Mouse (Mus musculus) liver, embryonic 16.5 days (tissue): ENCODE results near the gene Rbm43. TPM values are rescaled to one million over a fixed set of nuclear protein-coding genes. Genes with fewer than 3 reads are reported as not detected.

ENCODE experiments used
- ATAC-seq: fragments of 200-750 bp; cut with Nextera tagmentation; 2 replicates; pipeline ENCODE4 v1.8.0; 2017; ENCODE audit warnings: low read depth, mild to moderate bottlenecking, moderate number of reproducible peaks, moderate library complexity
- H3K27ac ChIP-seq: fragments of 300-500 bp; sonication (generic); 2 replicates; pipeline ENCODE4 v1.5.1; 2014; ENCODE audit warnings: mild to moderate bottlenecking, low read length
- H3K27me3 ChIP-seq: fragments of 300-500 bp; sonication (generic); 2 replicates; pipeline ENCODE4 v1.6.1; 2014; ENCODE audit warnings: low read depth, low read length, mixed read lengths; ENCODE audit not compliant: control insufficient read depth, insufficient read depth
- H3K36me3 ChIP-seq: fragments of 300-500 bp; sonication (generic); 2 replicates; pipeline ENCODE4 v1.6.1; 2014; ENCODE audit warnings: mild to moderate bottlenecking; ENCODE audit not compliant: control insufficient read depth, insufficient read depth
- H3K4me1 ChIP-seq: fragments of 300-500 bp; sonication (generic); 2 replicates; pipeline ENCODE4 v1.6.1; 2014; ENCODE audit warnings: low read depth, low read length, mixed read lengths; ENCODE audit not compliant: control insufficient read depth
- H3K4me2 ChIP-seq: fragments of 300-500 bp; sonication (generic); 2 replicates; pipeline ENCODE4 v1.6.1; 2014; ENCODE audit warnings: low read depth, low read length, mixed read lengths
- H3K4me3 ChIP-seq: fragments of 300-500 bp; sonication (generic); 2 replicates; pipeline ENCODE4 v1.5.1; 2014; ENCODE audit warnings: low read depth, mild to moderate bottlenecking, low read length
- H3K9ac ChIP-seq: fragments of 300-500 bp; sonication (generic); 2 replicates; pipeline ENCODE4 v1.6.1; 2014; ENCODE audit warnings: low read depth, low read length
- H3K9me3 ChIP-seq: fragments of 300-500 bp; sonication (generic); replicated peaks from 2 replicates; pipeline ENCODE4 v1.6.1; 2016; ENCODE audit warnings: low read length; ENCODE audit not compliant: control insufficient read depth
- WGBS: fragments of 180-500 bp; shearing (Covaris S2); extraction: QIAGEN DNeasy Blood & Tissue Kit; methylation state at CpG from one replicate; pipeline ENCODE4 v1.1.7; 2014; ENCODE audit not compliant: insufficient replicate concordance; 5-methylcytosine and 5-hydroxymethylcytosine counted together
- polyA plus RNA-seq: library from polyadenylated mRNA; unstranded; fragments of >200 nt; fragmentation: Nextera tagmentation; extraction: Ambion mirVana; gene quantifications from 2 replicates; pipeline ENCODE4 v1.2.1, GENCODE M21; 2015

The Rbm43 gene
- polyA plus RNA-seq: 17.8 and 20.8 TPM in 2 replicates

DNA sequence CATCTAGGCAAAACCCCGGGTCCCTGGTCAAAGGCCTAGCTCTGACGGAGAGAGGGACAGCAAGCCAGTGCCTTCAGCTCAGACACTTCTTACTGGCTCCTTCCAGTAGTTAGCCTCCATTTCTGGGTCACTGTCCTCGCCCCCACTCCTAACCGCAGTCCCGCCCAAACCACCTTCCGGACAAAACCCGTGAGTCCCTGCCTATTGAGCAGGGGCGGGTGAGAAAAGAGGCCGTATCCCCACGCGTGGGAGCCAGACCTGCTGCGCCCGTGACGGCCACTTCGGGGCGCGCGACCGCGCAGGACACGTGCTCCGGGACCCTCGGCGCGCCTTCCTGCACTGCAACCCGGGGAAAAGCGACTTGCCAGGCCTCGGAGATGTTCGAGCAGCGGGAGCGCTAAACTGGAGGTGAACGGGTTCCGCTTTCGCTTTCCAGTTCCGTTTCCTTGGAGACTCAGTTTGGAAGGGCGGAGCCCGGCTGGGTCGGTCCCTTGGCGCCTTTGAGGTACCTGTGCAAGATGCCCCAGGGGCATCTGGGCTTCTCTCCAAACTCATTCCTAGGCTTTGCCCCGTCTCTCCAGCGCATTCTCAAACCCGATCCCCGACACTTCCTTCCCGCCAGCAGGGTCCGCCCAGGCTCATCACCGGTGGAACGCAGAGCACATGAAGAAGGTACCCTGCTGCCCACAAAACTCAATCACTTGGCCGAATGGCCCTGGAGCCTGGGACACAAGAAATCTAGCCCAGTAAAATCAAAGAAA is at the start of gene Rbm43:
Gene Rbm43 (minus strand): TSS at position 590 of the 761 bp plus-strand sequence.
- peaks cover 3% of the 10 kb centered on the region; the same call in 1 of the 2 replicates for H3K9me3 ChIP-seq
- H3K9ac ChIP-seq: peak within 1 kb of the TSS; percentile 91
- H3K27ac ChIP-seq: peak within 1 kb of the TSS; percentile 92
- no peaks in the 10 kb centered on the region for H3K27me3 ChIP-seq
- peak within 1 kb of the TSS; percentile 95 for H3K4me3 ChIP-seq
- peak; percentile 62 for ATAC-seq
- peaks cover 49% of the 10 kb centered on the region for H3K4me1 ChIP-seq
- WGBS: under 1% methylated on average over 48 of the region's 48 CpGs
- peak within 1 kb of the TSS; percentile 73 for H3K4me2 ChIP-seq
- peaks cover 16% of the 10 kb centered on the region for H3K36me3 ChIP-seq

- Histone ChIP-seq H3K27me3 (no peaks in the 10 kb centered on the region), H3K4me3 (peak overlapping the region; percentile 36), H3K4me1 (no peaks in the 10 kb centered on the region), H3K9ac (no peak overlapping the region), H3K9me3 (no peaks in the 10 kb centered on the region), H3K4me2 (peak overlapping the region; percentile 45), H3K27ac (no peak overlapping the region), H3K36me3 (no peaks in the 10 kb centered on the region)
- WGBS: 26% methylated on average over 13 of the region's 13 CpGs
- ATAC-seq: no peak
These were observed 47.3 kb upstream of the Rbm43 start for GRCm38 (mm10) chr2:51982288-51982687.

DNA sequence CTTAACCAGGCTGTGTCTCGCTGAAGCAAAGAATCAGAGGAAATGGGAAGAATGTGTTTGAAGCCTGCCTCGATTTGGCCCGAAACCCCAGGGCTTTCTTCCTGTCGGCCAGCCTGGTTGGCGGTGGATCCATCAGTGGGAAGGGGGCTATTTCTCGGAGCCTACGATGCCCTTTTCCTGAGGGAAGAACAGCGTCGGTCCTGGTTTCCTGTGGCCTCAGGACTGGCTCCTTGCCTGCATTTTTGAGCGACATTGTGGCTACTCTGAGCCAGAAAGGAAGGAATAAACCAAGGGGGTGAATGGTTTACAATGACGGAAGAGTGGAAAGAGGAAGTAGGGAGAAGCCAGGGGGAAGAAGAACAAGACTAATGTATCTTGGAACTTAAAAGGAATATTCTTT is 46.7 kb upstream of the Rbm43 start:
- Histone ChIP-seq H3K9ac (no peak overlapping the region), H3K27ac (no peak overlapping the region), H3K27me3 (no peaks in the 10 kb centered on the region), H3K4me1 (no peaks in the 10 kb centered on the region), H3K4me3 (no peak overlapping the region), H3K36me3 (no peaks in the 10 kb centered on the region), H3K4me2 (peak overlapping the region; percentile 15), H3K9me3 (no peaks in the 10 kb centered on the region)
- no peak for ATAC-seq
- WGBS: 7% methylated on average over 11 of the region's 11 CpGs

- Histone ChIP-seq H3K4me1 (peaks cover 6% of the 10 kb centered on the region), H3K27ac (peak within 1 kb of the TSS; percentile 83), H3K27me3 (no peaks in the 10 kb centered on the region), H3K4me2 (peak within 1 kb of the TSS; percentile 69), H3K36me3 (no peaks in the 10 kb centered on the region), H3K4me3 (peak within 1 kb of the TSS; percentile 83), H3K9me3 (no peaks in the 10 kb centered on the region), H3K9ac (peak within 1 kb of the TSS; percentile 77)
- WGBS: 68% methylated on average over 9 of the region's 9 CpGs
- ATAC-seq: peak; percentile 60; the same call in 1 of the 2 replicates
These were observed 38.5 kb upstream of the Rbm43 start, which contains the start of gene Nmi for GRCm38 (mm10) chr2:51973410-51973968. TSS of gene Nmi (minus strand) at chr2:51973494.

DNA sequence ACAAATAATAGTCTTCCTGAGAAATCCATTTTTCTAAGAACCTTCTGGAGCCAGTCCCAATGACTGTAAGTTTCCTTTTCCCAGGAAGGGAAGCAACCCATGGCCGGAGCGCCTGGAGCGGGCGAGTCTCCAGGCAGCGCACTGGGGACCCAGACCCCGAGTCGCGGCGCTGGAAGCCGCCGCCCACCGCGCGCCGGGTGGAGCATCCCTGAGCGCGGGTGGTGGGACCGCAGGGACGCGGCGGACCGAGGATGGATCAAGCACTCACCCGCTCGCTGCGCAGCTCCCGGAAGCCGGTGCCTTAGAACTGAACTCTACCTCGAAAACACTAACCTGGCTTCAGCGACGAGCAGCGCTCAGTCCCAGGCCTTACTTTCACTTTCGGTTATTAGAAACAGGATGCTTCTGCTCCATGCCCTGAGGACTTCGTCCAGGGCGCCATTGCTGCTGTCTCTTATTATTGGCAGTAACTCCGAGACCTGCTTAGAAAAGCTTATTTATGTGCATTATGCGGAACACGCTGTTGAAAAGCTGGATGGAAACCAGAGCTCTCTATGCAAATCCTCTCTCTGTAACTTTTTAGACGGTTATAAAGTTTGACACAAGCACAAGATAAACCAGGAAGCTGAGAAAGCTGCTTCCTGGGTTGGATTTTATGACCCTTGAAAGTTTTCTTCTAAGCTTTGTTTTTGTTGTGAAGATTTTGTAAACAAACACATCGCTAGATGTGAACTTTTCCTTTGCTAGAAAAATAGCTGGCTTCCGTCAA is 37.9 kb upstream of the Rbm43 start:
- Histone ChIP-seq H3K9ac (peak overlapping the region; percentile 77), H3K4me2 (peak overlapping the region; percentile 69), H3K27ac (peak overlapping the region; percentile 83), H3K27me3 (no peaks in the 10 kb centered on the region), H3K9me3 (no peaks in the 10 kb centered on the region), H3K4me1 (peaks cover 6% of the 10 kb centered on the region), H3K36me3 (no peaks in the 10 kb centered on the region), H3K4me3 (peak overlapping the region; percentile 83)
- 2% methylated on average over 40 of the region's 40 CpGs for WGBS
- peak; percentile 79 for ATAC-seq

GRCm38 (mm10) chr2:51972142-51972541 is 37.2 kb upstream of the Rbm43 start:
- Histone ChIP-seq H3K4me1 (peaks cover 6% of the 10 kb centered on the region), H3K36me3 (no peaks in the 10 kb centered on the region), H3K4me3 (peak overlapping the region; percentile 83), H3K9me3 (no peaks in the 10 kb centered on the region), H3K9ac (peak overlapping the region; percentile 77; the same call in 1 of the 2 replicates), H3K27me3 (no peaks in the 10 kb centered on the region), H3K4me2 (peak overlapping the region; percentile 69), H3K27ac (peak overlapping the region; percentile 83)
- 17% methylated on average over 5 of the region's 5 CpGs for WGBS
- peak; percentile 58 for ATAC-seq

DNA sequence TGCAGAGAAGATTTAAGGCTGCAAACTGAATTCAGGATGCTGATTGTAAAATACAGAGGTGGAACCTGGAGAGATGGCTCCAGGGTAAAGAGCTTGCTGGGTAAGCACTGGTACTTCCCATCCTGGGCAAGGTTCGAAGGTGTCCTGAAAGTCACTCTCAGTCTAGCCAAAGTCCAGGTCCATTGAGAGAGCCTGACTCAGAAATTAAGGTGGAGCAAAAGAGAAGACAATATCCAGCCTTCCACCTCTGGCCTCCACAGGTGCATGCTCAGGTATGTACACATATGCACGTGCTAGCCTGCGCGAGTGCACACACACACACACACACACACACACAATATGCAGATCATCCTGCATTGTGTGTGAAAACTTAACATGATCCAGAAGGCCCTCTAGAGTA is 35.9 kb upstream of the Rbm43 start:
- WGBS: 90% methylated on average over 4 of the region's 4 CpGs
- Histone ChIP-seq H3K9ac (no peak overlapping the region), H3K27ac (no peak overlapping the region), H3K4me2 (no peak overlapping the region), H3K4me1 (peaks cover 6% of the 10 kb centered on the region), H3K36me3 (no peaks in the 10 kb centered on the region), H3K27me3 (no peaks in the 10 kb centered on the region), H3K4me3 (no peak overlapping the region), H3K9me3 (no peaks in the 10 kb centered on the region)
- 0 out of 2 replicates have a peak, but pooled peaks have one; percentile 9 for ATAC-seq

- Histone ChIP-seq H3K27ac (no peak overlapping the region), H3K36me3 (no peaks in the 10 kb centered on the region), H3K4me2 (no peak overlapping the region), H3K9ac (no peak overlapping the region), H3K4me3 (no peak overlapping the region), H3K4me1 (no peaks in the 10 kb centered on the region; the same call in 1 of the 2 replicates), H3K9me3 (no peaks in the 10 kb centered on the region), H3K27me3 (no peaks in the 10 kb centered on the region)
- WGBS: 59% methylated on average over 3 of the region's 3 CpGs
- ATAC-seq: no peak
These were observed 32.3 kb upstream of the Rbm43 start for GRCm38 (mm10) chr2:51967288-51967687.
